Mouse (Mus musculus): ENCODE data around the gene Crygb. TPM values are rescaled to one million over a fixed set of nuclear protein-coding genes. Genes with fewer than 3 reads are reported as not detected.

The Crygb gene
- polyA plus RNA-seq, 1 experiment from 2014 or later = 0.41 TPM

Other genes with a start within 250 kb of the Crygb start
- gene Plekhm3, start 125.5 kb downstream of the Crygb start, polyA plus RNA-seq (2015; fragmentation: Nextera tagmentation; extraction: Ambion mirVana) = 8.7 and 9.4 TPM in 2 replicates
- gene Akr1cl, start 49.5 kb downstream of the Crygb start, polyA plus RNA-seq (2015; fragmentation: Nextera tagmentation; extraction: Ambion mirVana) = not detected in 2 replicates
- not detected in 2 replicates for gene Cryge, start 31.1 kb downstream of the Crygb start, polyA plus RNA-seq (2015; fragmentation: Nextera tagmentation; extraction: Ambion mirVana)
- not detected in 2 replicates for gene Crygd, start 18.8 kb downstream of the Crygb start, polyA plus RNA-seq (2015; fragmentation: Nextera tagmentation; extraction: Ambion mirVana)
- not detected in 2 replicates for gene Crygc, start 8.6 kb downstream of the Crygb start, polyA plus RNA-seq (2015; fragmentation: Nextera tagmentation; extraction: Ambion mirVana)
- 0.34 and 0.68 TPM in 2 replicates for gene Cryga, start 21.1 kb upstream of the Crygb start, polyA plus RNA-seq (2015; fragmentation: Nextera tagmentation; extraction: Ambion mirVana)
- gene Gm28845, start 37.3 kb upstream of the Crygb start, polyA plus RNA-seq (2015; fragmentation: Nextera tagmentation; extraction: Ambion mirVana) = 0.27 and 0.99 TPM in 2 replicates
- gene D630023F18Rik, start 40.9 kb upstream of the Crygb start, polyA plus RNA-seq (2015; fragmentation: Nextera tagmentation; extraction: Ambion mirVana) = 2.4 and 4.0 TPM in 2 replicates
- gene Idh1, start 104.2 kb upstream of the Crygb start, polyA plus RNA-seq (2015; fragmentation: Nextera tagmentation; extraction: Ambion mirVana) = 484 and 497 TPM in 2 replicates
- gene Pikfyve, start 104.4 kb upstream of the Crygb start, polyA plus RNA-seq (2015; fragmentation: Nextera tagmentation; extraction: Ambion mirVana) = 9.5 and 10.4 TPM in 2 replicates
- gene Pth2r, start 199.8 kb upstream of the Crygb start, polyA plus RNA-seq (2015; fragmentation: Nextera tagmentation; extraction: Ambion mirVana) = 3.7 and 3.8 TPM in 2 replicates